Mouse (Mus musculus) regulatory T cell (primary cell): ENCODE measurements at regions not wholly inside any gene's neighbourhood (a gene's known extent, or its start where the extent isn't known, plus 50 kb on each side); places are given as distances from the start of the nearest gene placed in this dataset.

ENCODE experiments used
- in situ Hi-C: fragments of 300-600 bp; cut with MboI, MseI; formaldehyde crosslinking; loops from one replicate; pipeline ENCODE4 v1.15.1; 2025; ENCODE audit warnings: high pct_unique_total_duplicates

DNA sequence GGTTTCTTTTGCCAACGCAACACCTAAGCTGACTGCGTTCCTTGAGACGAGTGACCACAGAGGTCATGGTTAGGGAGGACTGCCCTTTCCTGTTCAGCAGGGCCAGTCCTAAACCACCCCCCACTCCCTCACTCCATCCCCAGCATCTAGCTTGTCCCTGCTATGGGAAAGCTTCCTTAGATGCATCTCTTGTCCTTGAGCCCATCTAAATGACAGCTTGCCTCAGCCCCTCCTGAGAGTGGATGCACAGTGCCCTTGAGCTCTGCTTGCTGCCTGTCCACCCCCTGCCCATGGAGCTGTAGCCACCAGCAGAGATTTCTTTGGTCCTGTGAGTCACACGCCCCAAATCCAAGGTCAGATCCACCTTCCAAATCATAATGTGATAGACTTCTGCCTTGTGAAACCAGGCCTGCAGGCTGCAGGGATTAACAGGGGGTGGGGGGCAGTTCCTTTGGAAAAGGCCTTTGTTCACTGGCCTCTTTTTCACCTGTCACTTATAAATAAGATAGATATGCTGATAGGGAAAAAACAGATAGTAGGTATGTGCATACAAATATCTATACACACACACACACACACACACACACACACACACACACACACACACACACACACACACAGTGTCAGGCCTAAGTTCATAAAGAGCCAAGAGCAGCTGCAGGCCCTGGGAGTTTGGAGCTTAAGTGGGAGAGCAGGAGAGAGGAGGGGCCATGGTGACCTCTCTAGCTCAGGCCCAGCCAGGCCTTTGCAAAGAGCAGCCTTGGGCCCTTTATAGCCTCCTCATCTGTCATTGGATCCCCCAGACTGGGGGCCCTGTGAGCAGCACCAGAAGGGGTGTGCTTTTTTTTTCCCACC is 56.4 kb upstream of the Adra2c start:
- in situ Hi-C loops: no loop called here

DNA sequence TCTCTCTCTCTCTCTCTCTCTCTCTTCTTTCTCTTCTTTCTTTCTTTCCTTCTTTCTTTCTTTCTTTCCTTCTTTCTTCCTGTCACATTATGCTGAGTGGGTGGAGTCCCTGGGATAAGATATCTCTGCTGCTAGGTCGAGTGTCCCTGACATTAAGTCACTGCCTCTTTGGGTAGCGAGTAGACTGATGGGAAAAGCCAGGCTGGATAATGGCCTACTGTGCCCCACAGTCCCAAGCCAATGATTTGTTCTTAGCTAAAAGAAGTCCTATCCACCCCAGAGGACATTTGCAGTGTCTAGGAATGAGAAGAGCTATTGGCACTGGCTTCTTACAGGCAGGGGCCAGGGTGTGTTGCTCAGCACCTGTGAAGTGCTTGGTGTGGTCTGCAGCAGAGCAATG is 61.8 kb upstream of the Adra2c start:
- in situ Hi-C loops: loop anchor here (10.0 kb wide), 1 partner anchor 839 kb away; no protein-coding TSS in a partner anchor

DNA sequence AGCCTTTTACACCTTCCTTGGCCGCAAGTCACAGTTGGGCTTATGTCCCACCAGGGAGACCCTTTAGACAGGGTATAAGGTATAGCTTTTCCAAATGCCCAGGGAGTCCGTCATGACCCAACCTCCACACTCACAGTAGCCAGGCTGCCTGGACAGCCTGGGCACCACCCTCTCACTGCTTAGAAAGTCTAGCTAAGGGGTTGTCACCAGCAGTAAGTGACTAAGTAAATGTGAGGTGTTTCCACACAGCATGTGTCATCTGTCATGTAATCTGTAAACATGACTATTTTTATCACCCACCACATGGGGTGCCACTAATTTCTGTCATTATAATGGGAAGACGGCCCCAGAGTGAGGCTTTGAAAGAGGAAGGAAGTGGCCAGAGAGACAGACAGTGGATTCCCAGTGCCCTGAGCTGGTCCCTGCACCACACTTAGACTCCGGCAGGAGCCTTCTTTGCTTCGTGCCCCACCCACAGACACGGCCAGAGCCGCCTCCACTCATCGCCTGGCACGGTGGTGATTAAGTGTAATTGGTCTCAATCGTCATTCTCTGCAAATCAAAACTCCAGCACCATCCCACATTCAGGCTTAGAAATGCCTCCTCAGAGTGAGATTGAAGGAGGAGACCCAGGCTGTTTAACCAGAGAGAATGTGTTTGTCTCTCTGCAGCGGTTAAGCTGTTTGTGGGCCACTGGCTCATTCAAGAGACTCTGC is 62.5 kb upstream of the Adra2c start:
- in situ Hi-C loops: loop anchor here (10.0 kb wide), 1 partner anchor 839 kb away; no protein-coding TSS in a partner anchor

DNA sequence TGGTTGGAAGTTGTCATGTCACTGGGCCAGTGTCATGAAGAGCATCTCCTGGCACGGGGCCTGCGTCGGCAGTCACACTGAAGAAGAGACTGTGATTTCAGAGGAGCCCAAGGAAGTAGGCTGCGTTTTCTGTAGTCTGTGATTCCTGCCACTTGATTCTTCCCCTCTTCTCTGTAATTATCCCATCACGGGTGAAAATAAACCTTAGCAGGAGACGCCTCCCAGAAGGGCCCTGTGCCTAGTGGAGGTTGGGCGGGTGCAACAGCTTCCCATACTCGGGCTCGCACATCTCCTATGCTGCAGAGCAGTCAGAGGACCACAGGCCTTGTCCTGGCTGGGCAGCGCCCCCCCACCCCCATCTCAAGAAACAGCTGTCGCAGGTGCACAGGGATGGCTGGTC is 63.1 kb upstream of the Adra2c start:
- in situ Hi-C loops: loop anchor here (10.0 kb wide), 1 partner anchor 840 kb away; no protein-coding TSS in a partner anchor

DNA sequence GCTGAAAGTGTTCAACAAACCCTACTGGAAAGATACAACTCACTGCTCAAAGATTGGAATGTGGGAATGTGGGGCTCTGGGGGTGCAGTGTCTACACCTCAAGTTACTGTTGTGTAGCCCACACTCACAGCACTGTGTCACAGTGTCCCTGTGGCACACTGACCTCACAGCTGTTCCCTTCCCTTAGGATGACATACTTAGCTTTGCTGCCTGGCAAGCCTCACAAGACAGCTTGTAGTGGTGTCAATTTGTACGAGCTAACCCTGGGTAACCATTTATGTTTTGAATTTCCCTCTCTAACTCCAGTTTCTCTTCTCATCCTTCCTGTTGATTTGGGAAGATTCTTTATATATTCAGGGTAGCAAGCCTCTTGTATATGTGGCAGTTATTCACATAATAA is 68.8 kb upstream of the Adra2c start:
- in situ Hi-C loops: no loop called here

DNA sequence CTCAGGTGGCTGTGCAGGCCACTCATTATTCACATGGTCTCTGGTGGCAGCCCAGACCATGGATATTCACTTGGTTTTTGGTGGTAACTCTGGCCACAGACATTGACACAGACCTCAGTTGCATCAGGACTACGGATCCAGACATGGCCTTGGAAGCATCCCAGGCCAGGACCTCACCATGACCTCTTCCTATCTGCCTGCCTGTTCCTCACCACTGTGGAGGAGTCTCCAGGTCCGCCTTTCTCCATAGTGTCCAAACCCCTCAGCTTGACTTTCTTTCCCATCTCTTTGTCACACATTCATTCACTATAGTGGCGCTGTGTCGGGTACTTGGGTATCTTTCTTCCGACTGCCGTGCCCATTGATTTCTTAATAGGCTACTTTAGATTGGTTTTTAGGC is 74.1 kb upstream of the Adra2c start:
- in situ Hi-C loops: no loop called here

DNA sequence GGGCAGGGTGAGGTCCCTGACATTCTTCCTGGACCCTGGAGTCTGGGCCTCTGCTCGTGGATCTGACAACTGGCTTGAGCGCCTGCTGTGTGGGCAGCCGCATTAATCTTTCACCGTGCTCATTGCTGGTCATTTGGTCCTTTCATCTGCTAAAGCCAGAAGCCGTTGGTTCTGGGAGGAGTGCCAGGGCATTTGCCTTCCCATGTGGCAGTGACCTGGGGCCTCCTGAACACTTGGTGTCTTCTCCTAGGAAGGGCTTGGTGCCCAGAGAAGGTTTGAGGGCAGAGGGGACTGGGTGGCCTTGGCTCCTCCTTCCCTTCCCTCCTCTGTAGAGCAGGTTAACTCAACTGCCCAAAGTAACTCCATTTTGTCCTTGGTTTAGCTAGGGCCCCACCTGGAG is 79.7 kb upstream of the Adra2c start:
- in situ Hi-C loops: no loop called here

DNA sequence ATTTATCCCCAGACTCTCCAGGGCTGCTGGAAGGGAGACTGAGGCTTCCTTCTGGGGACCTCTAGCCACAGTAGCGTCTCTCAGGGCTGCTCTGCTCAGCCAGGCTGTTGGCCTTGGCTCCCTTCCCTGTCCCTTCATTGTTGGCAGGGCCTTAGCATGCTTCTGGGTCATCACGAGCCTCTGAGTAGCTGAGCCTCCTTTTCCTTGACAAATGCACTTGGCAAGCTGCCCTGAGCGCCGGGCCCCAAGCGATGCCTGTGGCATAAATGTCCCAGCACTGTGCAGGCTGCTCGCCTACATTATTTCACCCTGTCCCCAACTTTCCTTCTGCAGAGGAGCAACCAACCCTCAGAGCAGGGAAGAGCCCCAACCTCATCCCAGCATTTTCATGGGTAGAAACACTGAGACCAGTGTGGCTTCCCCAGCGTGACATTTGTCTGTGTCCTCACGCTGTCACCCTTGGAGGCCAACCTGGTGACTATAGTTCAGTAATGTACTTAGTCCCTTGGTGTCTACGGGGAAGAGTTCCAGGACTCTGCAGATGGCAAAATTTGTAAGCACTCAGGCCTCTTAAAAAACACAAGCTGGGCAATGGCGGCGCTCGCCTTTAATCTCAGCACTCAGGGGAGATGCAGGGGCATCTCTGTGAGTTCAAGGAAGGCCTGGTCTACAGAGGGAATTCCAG is 83.7 kb upstream of the Lrpap1 start:
- in situ Hi-C loops: no loop called here

DNA sequence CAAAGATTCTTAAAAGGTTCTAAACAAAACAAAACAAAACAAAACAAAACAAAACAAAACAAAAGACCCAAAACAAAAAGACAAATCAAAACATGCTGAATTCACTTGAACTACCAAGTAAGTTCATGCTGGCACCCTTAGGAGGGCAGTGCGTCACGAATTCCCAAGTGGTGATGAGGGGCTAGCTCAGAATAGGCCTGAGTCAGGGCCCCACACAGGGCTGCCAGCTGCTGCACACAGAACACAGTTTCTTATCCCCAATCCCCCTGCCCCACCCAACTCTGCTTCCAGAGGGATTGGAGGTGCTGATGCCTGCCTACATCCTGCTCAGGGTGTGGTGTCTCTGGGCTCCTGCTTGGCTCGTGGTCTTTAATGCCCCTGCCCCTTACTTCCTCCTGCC is 80.3 kb upstream of the Lrpap1 start:
- in situ Hi-C loops: no loop called here

DNA sequence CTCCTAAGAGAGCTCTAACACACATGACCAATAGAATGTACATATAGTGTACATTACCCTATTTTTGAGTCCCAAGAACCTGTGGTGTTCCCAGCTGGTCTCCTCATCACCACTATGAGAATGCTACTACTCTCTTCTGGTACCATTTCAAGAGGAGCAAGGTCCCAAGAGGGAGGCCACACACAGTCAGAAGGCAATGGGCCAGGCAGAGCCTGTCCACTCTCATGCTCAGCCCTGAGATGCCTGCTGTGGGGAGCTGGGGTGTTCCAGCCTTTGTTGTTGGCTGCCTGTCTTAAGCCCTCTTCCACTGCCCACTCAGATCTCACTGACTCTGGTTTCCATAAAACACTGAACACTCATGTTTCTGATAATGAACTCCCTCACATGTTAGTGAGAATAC is 79.7 kb upstream of the Lrpap1 start:
- in situ Hi-C loops: no loop called here

DNA sequence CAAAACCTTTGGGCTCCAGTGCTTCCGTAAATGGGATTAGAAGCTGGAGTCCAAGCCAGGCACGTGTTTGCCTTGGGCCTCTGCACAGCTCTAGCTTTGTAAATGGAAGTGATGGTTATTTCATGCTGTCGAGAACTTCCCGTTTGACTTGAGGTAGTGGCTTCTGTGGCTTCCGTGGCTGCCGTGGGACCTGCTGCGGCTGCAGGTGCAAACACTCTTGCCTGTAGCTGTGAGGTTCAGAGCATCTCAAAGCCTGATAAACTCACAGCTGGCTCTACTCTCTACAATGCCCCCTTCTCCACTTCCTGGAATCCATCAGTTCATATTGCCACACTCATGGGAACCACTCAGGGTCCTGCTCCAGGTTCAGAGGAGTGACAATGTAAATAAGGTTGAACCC is 77.9 kb upstream of the Lrpap1 start:
- in situ Hi-C loops: no loop called here

DNA sequence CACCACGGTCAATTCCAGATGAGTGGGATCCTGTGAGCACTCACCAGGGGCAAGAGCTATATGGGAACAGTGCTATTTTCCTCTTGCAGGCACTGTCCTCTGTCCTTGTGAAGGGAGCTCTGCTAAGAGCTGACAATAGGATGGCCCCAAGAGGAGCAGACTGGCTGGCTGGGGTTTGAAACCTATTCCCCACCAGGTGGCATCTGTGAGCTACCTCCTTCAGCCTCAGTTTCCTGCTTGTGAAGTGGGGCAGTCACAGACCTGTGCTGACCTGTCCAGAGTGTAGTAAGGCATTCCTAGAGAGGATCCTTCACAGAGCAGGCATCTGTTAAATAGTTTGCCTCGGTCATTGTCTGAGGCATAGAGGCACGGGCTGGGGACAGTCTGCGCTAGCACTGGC is 71.8 kb upstream of the Lrpap1 start:
- in situ Hi-C loops: no loop called here

DNA sequence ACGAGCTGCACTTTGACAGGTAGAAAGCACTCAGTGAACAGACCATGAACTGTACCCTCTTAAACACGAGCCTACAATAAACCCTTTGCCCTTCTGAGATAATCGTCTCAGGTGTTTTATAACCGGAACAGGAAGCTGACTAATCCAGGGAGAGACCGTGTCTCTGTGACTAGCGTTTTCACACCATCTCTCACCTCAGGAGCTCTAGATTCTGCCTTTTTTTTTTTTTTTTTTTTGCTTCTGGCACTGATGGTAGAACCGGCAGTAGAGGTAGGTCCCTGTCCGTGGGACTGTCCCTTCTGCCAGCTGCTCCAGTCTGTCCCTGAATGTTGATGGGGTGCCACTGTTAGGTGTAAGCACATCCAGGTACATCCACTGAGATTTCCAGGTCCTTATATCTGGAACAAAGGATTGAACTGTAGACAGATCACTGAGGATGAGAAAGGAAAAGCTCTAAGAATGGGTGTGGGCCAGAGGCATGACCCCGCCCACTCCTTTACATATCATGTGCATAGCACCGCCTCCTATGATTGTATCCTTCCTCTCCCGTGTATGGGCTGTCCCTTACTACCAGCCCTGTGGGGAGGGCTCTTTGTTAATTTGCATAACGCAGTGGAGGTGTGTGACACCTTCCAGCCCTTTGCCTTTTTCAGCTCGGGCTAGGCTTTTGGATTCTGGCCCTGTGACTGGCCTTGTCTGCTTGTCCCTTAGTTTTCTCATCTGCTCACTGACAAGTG is 70.7 kb upstream of the Lrpap1 start:
- in situ Hi-C loops: no loop called here

DNA sequence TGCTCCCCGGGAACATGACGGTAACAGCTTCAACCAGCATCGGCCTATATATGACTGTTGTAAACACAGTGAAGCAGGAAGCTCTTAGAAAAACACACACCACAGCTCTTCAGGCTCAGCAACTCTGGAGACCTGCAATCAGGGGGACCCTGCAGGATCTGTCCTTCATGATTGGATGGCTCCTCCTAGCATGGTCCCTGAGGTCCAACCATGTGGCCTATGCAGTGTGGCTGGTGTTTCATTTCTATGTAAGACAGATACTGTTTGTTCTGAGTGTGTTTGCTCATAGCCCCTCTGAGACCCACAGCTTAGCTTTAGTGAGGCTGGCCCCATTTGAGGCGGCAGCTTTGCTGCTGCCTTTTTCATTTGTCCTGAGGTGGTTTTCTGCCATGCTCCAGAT is 68.8 kb upstream of the Lrpap1 start:
- in situ Hi-C loops: no loop called here

DNA sequence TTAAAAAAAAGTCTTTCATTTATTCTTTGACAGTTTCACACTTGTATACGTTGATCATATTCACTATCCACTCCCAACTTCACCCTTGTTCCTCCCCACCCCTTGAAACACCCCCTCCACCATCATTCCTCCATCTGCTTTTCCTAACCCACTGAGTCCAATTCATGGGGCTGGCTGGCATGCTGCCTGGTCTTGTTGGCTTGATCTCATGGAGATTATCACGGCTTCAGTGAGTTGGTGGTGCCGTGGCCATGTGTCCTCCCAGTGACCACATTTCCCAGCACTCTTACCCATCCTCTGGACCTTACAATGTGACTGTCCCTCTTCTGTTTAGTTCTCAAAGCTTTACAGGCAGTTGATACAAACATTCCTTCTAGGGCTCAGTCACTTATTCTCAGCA is 65.8 kb upstream of the Lrpap1 start:
- in situ Hi-C loops: no loop called here

DNA sequence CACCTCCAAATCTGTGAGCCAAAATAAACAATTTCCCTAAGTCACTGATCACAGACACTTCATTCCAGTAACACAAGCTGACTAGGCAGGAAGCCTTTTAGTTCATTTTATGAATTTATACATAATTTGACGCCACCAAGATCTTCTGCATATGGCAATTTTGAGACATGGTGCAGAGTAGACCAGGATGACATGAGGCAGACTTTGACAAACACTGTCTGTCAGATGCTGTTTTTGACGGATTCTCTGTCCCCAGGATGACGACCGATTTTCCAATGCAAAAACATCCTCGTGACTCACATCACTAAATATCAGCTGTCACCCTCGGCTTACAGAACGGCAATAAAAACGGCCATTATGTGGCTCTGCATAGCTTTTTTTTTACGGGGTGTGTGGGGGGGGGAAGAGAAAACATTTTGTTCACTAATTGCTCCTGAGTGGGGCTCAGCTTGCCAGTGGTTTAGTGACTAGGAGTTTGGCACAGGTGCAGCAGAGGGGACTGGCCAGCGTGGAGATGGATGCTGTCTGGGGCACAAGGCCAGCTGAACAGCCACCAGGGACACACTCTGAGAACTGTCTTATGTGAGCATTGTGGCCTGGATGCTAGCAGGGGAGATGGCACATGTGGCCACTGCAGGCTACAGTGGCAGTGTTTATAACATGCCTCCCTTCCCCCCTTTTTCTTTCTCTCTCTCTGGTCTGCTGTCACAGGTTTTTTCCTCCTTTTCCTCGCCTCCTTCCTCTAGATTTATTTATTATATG is 65.0 kb upstream of the Lrpap1 start:
- in situ Hi-C loops: no loop called here

DNA sequence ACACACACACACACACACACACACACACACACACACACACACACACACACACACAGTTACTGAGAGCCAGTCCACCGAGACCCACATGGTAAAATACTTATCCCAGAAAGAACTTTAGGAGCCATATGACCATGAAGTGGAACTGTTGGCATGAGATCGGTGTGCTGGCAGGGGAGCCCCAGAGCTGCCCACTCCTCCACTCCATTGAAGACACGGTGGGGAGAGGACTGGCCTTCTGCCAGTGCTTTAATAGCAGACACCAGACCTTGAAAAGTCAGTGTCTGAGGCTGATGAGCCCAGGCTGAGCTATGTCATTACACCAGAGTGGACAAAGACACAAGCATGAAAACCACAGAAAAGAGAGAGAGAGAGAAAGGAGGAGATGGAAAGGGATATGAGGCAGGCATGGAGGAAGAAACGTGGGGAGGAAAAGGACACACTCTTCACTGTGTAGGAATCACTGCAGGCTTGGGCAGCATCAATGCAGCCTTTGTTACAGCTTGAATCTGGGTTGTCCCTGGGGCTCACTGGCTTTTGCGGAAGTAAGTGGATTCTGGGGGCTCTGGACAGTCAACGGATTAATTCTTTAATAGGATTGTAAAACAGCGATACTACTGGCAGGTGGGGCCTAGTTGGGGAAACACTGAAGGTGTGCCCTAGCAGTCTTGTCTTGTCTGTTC is 64.2 kb upstream of the Lrpap1 start:
- in situ Hi-C loops: no loop called here

DNA sequence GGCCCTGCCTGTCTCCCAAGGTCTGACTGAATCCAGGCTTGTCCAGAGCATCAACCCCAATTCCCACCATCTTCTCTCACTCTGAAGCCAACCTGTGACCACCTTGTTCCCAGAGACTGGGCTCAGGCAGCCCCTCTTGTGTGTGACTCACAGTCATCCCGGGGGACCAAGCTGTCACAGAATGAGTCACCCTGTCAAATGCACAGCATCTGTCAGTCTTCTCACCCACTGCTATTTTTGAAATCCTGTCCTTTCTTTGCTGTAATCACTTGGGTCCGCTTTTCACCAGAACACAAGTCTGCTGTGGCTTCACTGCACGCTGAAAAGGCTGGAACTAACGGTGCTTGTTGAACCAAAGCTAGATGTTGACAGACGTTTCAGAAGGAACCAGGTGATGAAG is 63.3 kb upstream of the Lrpap1 start:
- in situ Hi-C loops: no loop called here

DNA sequence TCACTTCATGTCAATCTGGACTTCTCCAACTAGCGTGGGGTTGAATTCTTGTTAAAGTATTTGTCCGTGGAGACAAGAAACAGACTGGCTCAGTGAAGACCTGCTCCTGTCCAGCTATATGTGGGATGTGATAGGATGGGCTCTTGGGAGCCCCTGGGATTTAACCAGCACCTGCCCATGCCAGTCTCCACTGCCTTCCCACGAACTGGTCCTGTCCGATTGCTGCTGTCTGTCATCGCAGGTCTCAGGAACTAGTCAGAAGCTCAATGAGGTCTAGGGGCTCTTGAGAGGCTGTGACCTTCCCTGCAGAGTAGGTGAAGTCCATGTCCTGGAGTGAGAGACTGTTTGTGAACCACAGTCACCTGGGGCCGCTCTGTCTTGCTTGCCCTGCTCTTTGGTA is 62.8 kb upstream of the Lrpap1 start:
- in situ Hi-C loops: no loop called here

DNA sequence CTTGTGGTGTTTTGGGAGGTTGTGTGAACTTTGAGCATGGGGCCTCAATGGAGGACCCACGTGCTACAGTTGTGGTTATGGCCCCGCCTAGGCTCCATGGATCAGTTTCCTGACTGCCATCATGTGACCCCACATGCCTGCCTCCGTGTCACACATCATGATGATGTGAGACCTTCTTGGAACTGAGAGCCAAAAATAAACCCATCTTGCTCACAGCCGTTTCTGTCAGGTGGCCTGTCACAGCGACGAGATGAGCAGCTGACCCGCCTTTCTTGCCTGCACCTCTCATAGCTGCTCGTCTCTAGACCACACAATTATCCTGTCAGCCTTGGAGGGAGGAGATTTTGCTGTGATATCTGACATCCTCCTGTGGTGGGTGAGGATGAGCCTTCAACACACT is 60.4 kb upstream of the Lrpap1 start:
- in situ Hi-C loops: no loop called here

DNA sequence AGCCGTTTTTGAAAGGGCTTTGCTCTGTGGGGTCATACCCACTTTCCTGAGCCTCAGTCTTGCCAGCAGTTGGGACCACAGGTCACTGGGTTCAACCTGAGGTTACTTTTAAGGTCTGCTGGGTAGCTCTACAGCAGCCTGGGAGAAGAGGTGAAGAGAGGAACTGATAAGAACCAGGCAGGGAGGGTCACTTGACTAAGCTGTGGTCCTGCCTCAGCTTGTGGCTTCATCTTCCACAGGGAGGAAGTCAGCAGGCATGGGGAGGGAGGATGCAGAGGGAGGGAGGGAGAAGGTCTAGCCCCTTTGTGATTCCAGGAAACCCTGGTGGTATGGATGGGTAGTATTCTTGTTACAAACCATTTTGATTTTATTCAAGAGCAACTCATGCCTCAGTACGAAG is 59.9 kb upstream of the Lrpap1 start:
- in situ Hi-C loops: no loop called here
